Mouse (Mus musculus): ENCODE measurements around the gene Adk. TPM values are rescaled to one million over a fixed set of nuclear protein-coding genes. Genes with fewer than 3 reads are reported as not detected.

Adk gene
- polyA plus RNA-seq, 1 experiment from 2014 or later = 180 TPM

DNA sequence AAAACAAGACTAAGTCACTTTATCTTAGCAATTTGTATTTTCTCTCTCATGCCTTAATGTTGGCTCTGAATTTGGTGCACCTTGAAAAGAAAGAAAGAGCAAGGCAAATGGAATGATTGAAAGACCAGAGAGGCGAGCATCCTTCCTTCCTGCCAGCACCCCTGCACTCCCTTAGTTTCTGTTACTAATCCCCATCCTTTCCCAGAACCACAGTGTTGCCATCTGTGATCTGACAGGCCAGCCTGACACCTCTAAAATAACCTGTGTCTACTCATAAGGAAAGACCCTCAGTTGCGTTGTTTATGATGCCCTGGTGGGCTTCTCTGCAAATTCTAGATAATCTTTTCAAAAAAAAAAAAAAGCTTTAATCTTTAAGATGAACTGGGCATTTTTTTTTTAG is 319.6 kb downstream of the Adk start:
- no peak overlapping the region for H3K4me3 ChIP-seq (ENCODE audit: low read depth, low read length)
- H3K4me2 ChIP-seq (ENCODE audit: low read length) = no peak overlapping the region
- no peaks in the 10 kb centered on the region for H3K27me3 ChIP-seq (replicated peaks; ENCODE audit: control insufficient read depth, insufficient read depth, low read length)
- ATAC-seq (replicated peaks; ENCODE audit: low FRiP score, low TSS enrichment, low read depth) = no peak
- H3K9ac ChIP-seq (ENCODE audit: low read length) = no peak overlapping the region
- no peaks in the 10 kb centered on the region for H3K9me3 ChIP-seq (ENCODE audit: control insufficient read depth, low read length)
- WGBS = 83% methylated on average over 2 of the region's 2 CpGs
- peaks cover 6% of the 10 kb centered on the region for H3K4me1 ChIP-seq (replicated peaks; ENCODE audit: control insufficient read depth, insufficient read depth, low read length)
- no peak for DNase-seq (ENCODE audit: low spot score)
- no peak overlapping the region for H3K27ac ChIP-seq (ENCODE audit: low read depth)
- no peaks in the 10 kb centered on the region for H3K36me3 ChIP-seq (ENCODE audit: control insufficient read depth, insufficient read depth, low read length)

DNA sequence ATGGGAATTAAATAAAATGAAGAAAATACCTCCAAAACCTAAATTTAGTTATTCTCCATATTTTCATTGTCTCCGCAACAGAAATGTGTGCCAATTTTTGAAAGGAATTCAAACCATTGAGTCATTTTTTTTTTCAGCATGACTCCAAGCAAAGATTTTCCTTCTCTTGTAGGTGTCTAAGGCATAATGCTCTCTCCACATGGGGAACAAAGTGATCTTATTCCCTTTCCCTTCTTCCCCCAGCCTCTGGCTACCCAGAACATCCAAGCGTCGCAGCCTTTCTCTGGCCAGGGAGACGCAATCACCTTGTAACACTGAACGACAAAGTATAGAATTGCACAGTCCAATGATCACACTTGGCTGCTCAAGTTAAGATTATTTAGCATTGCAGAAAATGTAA is 320.3 kb downstream of the Adk start:
- WGBS = 96% methylated on average over 5 of the region's 5 CpGs
- no peak for ATAC-seq (replicated peaks; ENCODE audit: low FRiP score, low TSS enrichment, low read depth)

DNA sequence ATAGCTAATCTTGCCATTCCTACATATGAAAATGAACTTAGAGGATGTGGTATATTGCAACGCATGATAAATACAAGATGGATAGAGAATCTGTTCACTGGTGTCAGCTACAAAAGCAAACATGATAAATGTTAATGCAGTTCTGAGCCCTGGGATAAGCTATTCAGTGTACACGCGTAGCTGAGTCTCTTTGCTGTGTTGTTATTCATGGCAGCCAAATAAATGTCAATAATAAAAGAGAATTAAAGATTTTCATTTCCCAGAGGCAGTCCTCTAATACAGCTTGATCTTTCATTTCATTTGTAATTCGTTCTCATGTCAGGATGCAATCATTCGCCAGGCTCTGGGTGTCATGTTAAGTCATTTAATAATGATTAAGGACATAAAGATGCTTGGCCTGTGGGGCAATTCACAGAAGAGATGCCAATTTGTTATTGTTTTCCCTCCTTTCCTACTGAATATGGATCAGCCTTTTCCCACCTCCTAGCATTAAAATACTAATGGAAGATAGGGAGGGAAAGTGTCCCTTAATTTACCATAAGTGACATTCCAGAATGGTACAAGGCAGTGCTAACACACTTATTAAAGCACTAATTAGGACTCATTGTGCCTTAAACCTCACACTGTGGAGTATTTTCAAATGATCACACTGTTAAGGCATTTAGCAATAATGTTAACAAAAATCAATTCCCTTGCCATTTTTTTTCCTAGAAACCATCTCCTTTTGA is 331.5 kb downstream of the Adk start:
- no peaks in the 10 kb centered on the region for H3K9me3 ChIP-seq (ENCODE audit: control insufficient read depth, low read length)
- H3K27ac ChIP-seq (ENCODE audit: low read depth) = no peak overlapping the region
- H3K4me3 ChIP-seq (ENCODE audit: low read depth, low read length) = no peak overlapping the region
- no peak overlapping the region for H3K4me2 ChIP-seq (ENCODE audit: low read length)
- no peak overlapping the region for H3K9ac ChIP-seq (ENCODE audit: low read length)
- no peaks in the 10 kb centered on the region for H3K4me1 ChIP-seq (replicated peaks; ENCODE audit: control insufficient read depth, insufficient read depth, low read length)
- WGBS = 88% methylated on average over 5 of the region's 5 CpGs
- H3K27me3 ChIP-seq (replicated peaks; ENCODE audit: control insufficient read depth, insufficient read depth, low read length) = no peaks in the 10 kb centered on the region
- DNase-seq (ENCODE audit: low spot score) (no peak), ATAC-seq (replicated peaks; ENCODE audit: low FRiP score, low TSS enrichment, low read depth) (no peak)
- H3K36me3 ChIP-seq (ENCODE audit: control insufficient read depth, insufficient read depth, low read length) = no peaks in the 10 kb centered on the region

More for the DNA sequence above, 320.3 kb downstream of the Adk start:
- Histone ChIP-seq H3K9me3 (ENCODE audit: control insufficient read depth, low read length) (no peaks in the 10 kb centered on the region), H3K36me3 (ENCODE audit: control insufficient read depth, insufficient read depth, low read length) (no peaks in the 10 kb centered on the region), H3K4me1 (replicated peaks; ENCODE audit: control insufficient read depth, insufficient read depth, low read length) (peaks cover 6% of the 10 kb centered on the region), H3K27me3 (replicated peaks; ENCODE audit: control insufficient read depth, insufficient read depth, low read length) (no peaks in the 10 kb centered on the region), H3K27ac (ENCODE audit: low read depth) (no peak overlapping the region), H3K9ac (ENCODE audit: low read length) (no peak overlapping the region), H3K4me2 (ENCODE audit: low read length) (no peak overlapping the region), H3K4me3 (ENCODE audit: low read depth, low read length) (no peak overlapping the region)
- no peak for DNase-seq (ENCODE audit: low spot score)

DNA sequence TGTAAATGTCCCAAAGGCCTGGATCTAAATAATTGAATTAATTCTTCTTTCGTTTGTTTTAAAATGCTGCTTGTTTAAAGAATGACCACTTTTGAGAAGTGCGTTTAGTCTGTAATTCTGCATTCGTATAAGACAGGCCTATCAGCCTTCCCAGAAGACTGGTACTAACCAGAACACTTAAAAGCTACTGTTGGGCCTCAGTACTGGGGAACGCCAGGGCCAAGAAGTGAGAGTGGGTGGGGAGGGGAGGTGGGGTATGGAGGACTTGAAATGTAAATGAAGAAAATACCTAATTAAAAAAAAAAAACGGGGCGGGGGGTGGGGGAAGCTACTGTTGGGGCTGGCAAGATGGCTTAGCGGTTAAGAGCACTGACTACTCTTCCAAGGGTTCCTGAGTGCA is 347.1 kb downstream of the Adk start:
- no peak for DNase-seq (ENCODE audit: low spot score)
- no peak overlapping the region for H3K4me2 ChIP-seq (ENCODE audit: low read length)
- no peaks in the 10 kb centered on the region for H3K27me3 ChIP-seq (replicated peaks; ENCODE audit: control insufficient read depth, insufficient read depth, low read length)
- no peak for ATAC-seq (replicated peaks; ENCODE audit: low FRiP score, low TSS enrichment, low read depth)
- H3K36me3 ChIP-seq (ENCODE audit: control insufficient read depth, insufficient read depth, low read length) = no peaks in the 10 kb centered on the region
- H3K9ac ChIP-seq (ENCODE audit: low read length) = no peak overlapping the region
- no peak overlapping the region for H3K4me3 ChIP-seq (ENCODE audit: low read depth, low read length)
- no peaks in the 10 kb centered on the region for H3K9me3 ChIP-seq (ENCODE audit: control insufficient read depth, low read length)
- no peak overlapping the region for H3K27ac ChIP-seq (ENCODE audit: low read depth)
- WGBS = 78% methylated on average over 7 of the region's 7 CpGs
- H3K4me1 ChIP-seq (replicated peaks; ENCODE audit: control insufficient read depth, insufficient read depth, low read length) = peaks cover 7% of the 10 kb centered on the region; the same call in 1 of the 2 replicates

DNA sequence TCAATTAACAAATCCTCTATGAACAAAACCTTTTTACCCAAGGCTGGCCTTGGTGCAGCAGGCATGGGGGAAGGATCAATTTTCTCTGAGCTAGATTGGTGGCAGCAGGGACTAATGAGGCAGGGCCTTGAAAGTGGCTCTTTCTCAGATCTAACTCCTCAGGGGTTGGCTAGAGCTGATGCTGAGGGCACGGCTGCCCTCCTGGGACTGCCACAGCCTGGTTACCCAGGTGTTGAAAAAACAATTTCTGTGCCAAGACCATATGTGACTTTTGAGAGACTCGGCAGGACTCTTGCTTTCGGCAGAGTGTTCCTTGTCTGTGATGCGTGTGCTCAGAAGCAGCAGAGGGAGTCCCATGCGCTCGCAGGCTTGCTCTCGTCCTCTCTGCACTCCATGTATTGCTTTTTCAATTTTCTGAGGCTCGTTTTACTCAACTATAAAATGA is 349.8 kb downstream of the Adk start:
- no peaks in the 10 kb centered on the region for H3K36me3 ChIP-seq (ENCODE audit: control insufficient read depth, insufficient read depth, low read length)
- no peak for DNase-seq (ENCODE audit: low spot score)
- no peak overlapping the region for H3K9ac ChIP-seq (ENCODE audit: low read length)
- no peak overlapping the region for H3K4me3 ChIP-seq (ENCODE audit: low read depth, low read length)
- H3K4me1 ChIP-seq (replicated peaks; ENCODE audit: control insufficient read depth, insufficient read depth, low read length) = peaks cover 7% of the 10 kb centered on the region; the same call in 1 of the 2 replicates
- H3K9me3 ChIP-seq (ENCODE audit: control insufficient read depth, low read length) = no peaks in the 10 kb centered on the region
- H3K27ac ChIP-seq (ENCODE audit: low read depth) = no peak overlapping the region
- no peak overlapping the region for H3K4me2 ChIP-seq (ENCODE audit: low read length)
- no peak for ATAC-seq (replicated peaks; ENCODE audit: low FRiP score, low TSS enrichment, low read depth)
- H3K27me3 ChIP-seq (replicated peaks; ENCODE audit: control insufficient read depth, insufficient read depth, low read length) = no peaks in the 10 kb centered on the region
- 62% methylated on average over 8 of the region's 8 CpGs for WGBS

DNA sequence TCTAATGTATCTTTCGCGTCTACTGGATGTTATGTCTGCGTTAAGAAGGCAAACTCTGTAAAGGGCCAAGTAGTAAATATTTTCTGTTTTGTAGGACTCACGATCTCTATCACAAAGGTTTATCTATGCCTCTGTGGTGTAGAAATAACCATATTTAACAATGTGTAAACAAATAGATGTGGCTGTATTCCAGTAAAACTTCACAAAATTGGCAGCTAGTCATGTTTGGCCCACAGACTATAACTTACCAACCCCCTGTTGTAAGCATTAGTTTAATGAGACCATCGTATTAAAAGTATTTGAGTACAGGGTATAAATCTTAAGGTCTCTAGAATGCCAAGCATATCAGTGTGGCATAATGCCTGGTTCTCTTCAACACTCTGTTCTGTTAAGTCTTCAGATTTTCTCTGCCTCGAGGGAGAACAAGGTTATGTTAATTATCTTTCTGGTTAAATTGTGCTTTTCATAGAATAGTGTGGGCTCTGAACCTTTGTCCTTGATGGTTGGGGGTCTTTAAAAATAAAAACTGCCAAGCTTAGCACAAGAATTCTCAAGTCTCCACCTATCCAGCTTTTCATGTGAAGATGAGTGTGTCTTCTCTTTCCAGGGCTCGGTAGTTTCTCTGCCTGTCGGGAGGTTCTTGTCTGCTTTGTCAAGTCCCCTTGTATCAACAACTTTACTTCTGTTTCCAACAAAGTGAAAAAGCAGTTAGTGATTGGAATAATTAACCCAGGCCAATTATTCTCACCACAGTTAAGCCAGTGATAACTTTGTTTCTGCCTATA is 350.4 kb downstream of the Adk start:
- H3K27ac ChIP-seq (ENCODE audit: low read depth) = no peak overlapping the region
- ATAC-seq (replicated peaks; ENCODE audit: low FRiP score, low TSS enrichment, low read depth) (no peak), DNase-seq (ENCODE audit: low spot score) (no peak)
- H3K9ac ChIP-seq (ENCODE audit: low read length) = no peak overlapping the region
- no peaks in the 10 kb centered on the region for H3K9me3 ChIP-seq (ENCODE audit: control insufficient read depth, low read length)
- H3K36me3 ChIP-seq (ENCODE audit: control insufficient read depth, insufficient read depth, low read length) = no peaks in the 10 kb centered on the region
- peaks cover 7% of the 10 kb centered on the region; the same call in 1 of the 2 replicates for H3K4me1 ChIP-seq (replicated peaks; ENCODE audit: control insufficient read depth, insufficient read depth, low read length)
- H3K4me2 ChIP-seq (ENCODE audit: low read length) = no peak overlapping the region
- no peak overlapping the region for H3K4me3 ChIP-seq (ENCODE audit: low read depth, low read length)
- H3K27me3 ChIP-seq (replicated peaks; ENCODE audit: control insufficient read depth, insufficient read depth, low read length) = no peaks in the 10 kb centered on the region
- 47% methylated on average over 8 of the region's 8 CpGs for WGBS

DNA sequence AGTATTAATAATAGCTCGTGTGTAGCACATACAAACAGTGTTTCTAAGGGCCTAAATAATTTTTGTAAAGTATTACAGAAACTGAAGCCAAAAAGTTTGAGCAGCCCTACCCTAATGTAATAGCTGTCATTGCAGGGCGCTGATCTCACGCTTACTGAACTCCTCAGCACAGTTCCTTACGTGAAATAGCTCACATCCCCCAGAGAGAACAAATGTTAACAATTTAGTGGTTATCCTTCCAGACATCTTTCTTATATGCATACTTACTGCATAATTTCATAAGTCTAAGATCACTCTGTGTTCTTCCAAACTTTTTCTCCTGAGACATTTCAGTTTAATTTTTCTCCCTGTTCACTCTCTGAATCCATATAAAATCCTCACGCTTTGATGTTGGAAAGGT is 354.6 kb downstream of the Adk start:
- no peak overlapping the region for H3K4me2 ChIP-seq (ENCODE audit: low read length)
- 84% methylated on average over 5 of the region's 5 CpGs for WGBS
- no peak overlapping the region for H3K27ac ChIP-seq (ENCODE audit: low read depth)
- DNase-seq (ENCODE audit: low spot score) = no peak
- no peaks in the 10 kb centered on the region for H3K27me3 ChIP-seq (replicated peaks; ENCODE audit: control insufficient read depth, insufficient read depth, low read length)
- no peak overlapping the region for H3K9ac ChIP-seq (ENCODE audit: low read length)
- H3K36me3 ChIP-seq (ENCODE audit: control insufficient read depth, insufficient read depth, low read length) = no peaks in the 10 kb centered on the region
- ATAC-seq (replicated peaks; ENCODE audit: low FRiP score, low TSS enrichment, low read depth) = no peak
- H3K4me1 ChIP-seq (replicated peaks; ENCODE audit: control insufficient read depth, insufficient read depth, low read length) = peaks cover 7% of the 10 kb centered on the region; the same call in 1 of the 2 replicates
- no peak overlapping the region for H3K4me3 ChIP-seq (ENCODE audit: low read depth, low read length)
- H3K9me3 ChIP-seq (ENCODE audit: control insufficient read depth, low read length) = no peaks in the 10 kb centered on the region

DNA sequence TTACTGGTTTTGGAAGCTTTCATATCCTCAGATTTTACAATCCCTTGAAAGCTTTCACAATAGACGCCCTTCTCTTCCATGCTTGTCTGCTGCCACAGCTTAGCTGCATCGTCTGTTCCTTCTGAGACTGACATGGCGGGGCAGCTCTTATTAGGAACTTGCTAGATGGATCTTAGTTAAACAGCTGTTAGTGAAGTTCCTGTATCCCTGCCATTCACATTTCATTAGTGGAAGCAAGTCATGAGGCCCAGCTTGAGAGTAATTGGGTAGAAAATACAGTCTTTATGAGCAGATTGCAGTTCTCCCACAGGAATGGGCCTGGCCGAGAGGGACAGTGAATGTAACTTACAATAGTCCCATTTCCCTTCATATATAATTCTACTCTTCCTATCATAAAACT is 356.5 kb downstream of the Adk start:
- Histone ChIP-seq H3K9me3 (ENCODE audit: control insufficient read depth, low read length) (no peaks in the 10 kb centered on the region), H3K4me3 (ENCODE audit: low read depth, low read length) (no peak overlapping the region), H3K4me2 (ENCODE audit: low read length) (no peak overlapping the region), H3K4me1 (replicated peaks; ENCODE audit: control insufficient read depth, insufficient read depth, low read length) (no peaks in the 10 kb centered on the region), H3K9ac (ENCODE audit: low read length) (no peak overlapping the region), H3K27ac (ENCODE audit: low read depth) (no peak overlapping the region), H3K27me3 (replicated peaks; ENCODE audit: control insufficient read depth, insufficient read depth, low read length) (no peaks in the 10 kb centered on the region), H3K36me3 (ENCODE audit: control insufficient read depth, insufficient read depth, low read length) (no peaks in the 10 kb centered on the region)
- DNase-seq (ENCODE audit: low spot score) = no peak
- no peak for ATAC-seq (replicated peaks; ENCODE audit: low FRiP score, low TSS enrichment, low read depth)
- WGBS = 85% methylated on average over 4 of the region's 4 CpGs
